23 mouse cellular contexts compared by ENCODE assay signal in genomic region chr10:101550645-101551044, GRCm38 (mm10).
"Had no signal": no experiment of that assay in that cellular context is flagged by ENCODE, and none has a peak within 500 bp of the region (broad histone marks: within the 10 kb centered on the region; RNA-seq: fewer than 3 reads in every experiment).

No protein-coding gene starts in this region.

- H3K4me1 ChIP-seq: limb, embryonic 15.5 days; midbrain, embryonic 10.5 days; neural tube, embryonic 12.5 days; neural tube, embryonic 15.5 days had no signal

- H3K27ac ChIP-seq: kidney, postnatal 0 days; layer of hippocampus, adult 2 months; left cerebral cortex, adult 2 months; limb, embryonic 15.5 days; liver, embryonic 14.5 days; macrophage; midbrain, embryonic 10.5 days; neural tube, embryonic 12.5 days; neural tube, embryonic 15.5 days had no signal

- H3K36me3 ChIP-seq: limb, embryonic 15.5 days; midbrain, embryonic 10.5 days; neural tube, embryonic 12.5 days; neural tube, embryonic 15.5 days had no signal

- H3K9me3 ChIP-seq: limb, embryonic 15.5 days; midbrain, embryonic 10.5 days; neural tube, embryonic 12.5 days; neural tube, embryonic 15.5 days had no signal

- H3K27me3 ChIP-seq: limb, embryonic 15.5 days; neural tube, embryonic 12.5 days; neural tube, embryonic 15.5 days had no signal

- H3K9ac ChIP-seq: limb, embryonic 15.5 days; liver, embryonic 14.5 days; liver, postnatal 0 days; lung, embryonic 14.5 days; neural tube, embryonic 12.5 days; neural tube, embryonic 15.5 days had no signal

- H3K4me3 ChIP-seq: layer of hippocampus, adult 2 months; left cerebral cortex, adult 2 months; limb, embryonic 15.5 days; midbrain, embryonic 10.5 days; neural tube, embryonic 12.5 days; neural tube, embryonic 15.5 days had no signal

- DNase-seq: kidney, adult 2 months; kidney, postnatal 25 days; layer of hippocampus, postnatal 36 days; left cerebral cortex, postnatal 4 days; liver, postnatal 0 days; lung, embryonic 14.5 days; midbrain, embryonic 14.5 days; right cerebral cortex, adult 18-20 months; right cerebral cortex, postnatal 14 days; right cerebral cortex, postnatal 4 days; thymus, postnatal 25 days had no signal

- H3K4me2 ChIP-seq: limb, embryonic 15.5 days; liver, embryonic 11.5 days; lung, embryonic 14.5 days; neural tube, embryonic 12.5 days; neural tube, embryonic 15.5 days had no signal

- ATAC-seq: intestine, postnatal 0 days; liver, postnatal 0 days; lung, postnatal 0 days had no signal
